Mouse (Mus musculus): ENCODE data around the gene Fmnl2. TPM values are rescaled to one million over a fixed set of nuclear protein-coding genes. Genes with fewer than 3 reads are reported as not detected.
A peak's percentile ranks its signal among the peaks of the same experiment; 100 is the strongest.

The Fmnl2 gene
- polyA plus RNA-seq (2015; fragmentation: Nextera tagmentation; extraction: Ambion mirVana), result 8.6 and 11.0 TPM in 2 replicates

GRCm38 (mm10) chr2:52857611-52858528, at the start of gene Fmnl2:
Fmnl2 (plus strand) TSS chr2:52857860.
- peaks cover 42% of the 10 kb centered on the region for H3K4me1 ChIP-seq (replicated peaks)
- WGBS, result 0% methylated on average over 93 of the region's 114 CpGs
- peak within 1 kb of the TSS; percentile 74 for H3K4me3 ChIP-seq
- no peaks in the 10 kb centered on the region for H3K27me3 ChIP-seq
- H3K36me3 ChIP-seq, result no peaks in the 10 kb centered on the region
- H3K9me3 ChIP-seq, result no peaks in the 10 kb centered on the region
- H3K4me2 ChIP-seq, result peak within 1 kb of the TSS; percentile 87
- peak; percentile 94 for ATAC-seq (ENCODE audit: low FRiP score, low read depth)
- peak within 1 kb of the TSS; percentile 86 for H3K27ac ChIP-seq (replicated peaks)
- H3K9ac ChIP-seq, result peak within 1 kb of the TSS; percentile 85

GRCm38 (mm10) chr2:52809988-52810387, 47.7 kb upstream of the Fmnl2 start:
- no peak for ATAC-seq (ENCODE audit: low FRiP score, low read depth)
- no peaks in the 10 kb centered on the region for H3K9me3 ChIP-seq
- H3K4me2 ChIP-seq, result no peak overlapping the region
- H3K27me3 ChIP-seq, result no peaks in the 10 kb centered on the region
- no peaks in the 10 kb centered on the region for H3K36me3 ChIP-seq
- H3K9ac ChIP-seq, result no peak overlapping the region
- H3K4me1 ChIP-seq (replicated peaks), result no peaks in the 10 kb centered on the region
- WGBS, result 84% methylated on average over 5 of the region's 5 CpGs
- no peak overlapping the region for H3K4me3 ChIP-seq
- no peak overlapping the region for H3K27ac ChIP-seq (replicated peaks)

- 51% methylated on average over 5 of the region's 5 CpGs for WGBS
- H3K27ac ChIP-seq (replicated peaks), result no peak overlapping the region
- H3K27me3 ChIP-seq, result no peaks in the 10 kb centered on the region
- no peaks in the 10 kb centered on the region for H3K4me1 ChIP-seq (replicated peaks)
- no peak overlapping the region for H3K9ac ChIP-seq
- no peaks in the 10 kb centered on the region for H3K36me3 ChIP-seq
- H3K9me3 ChIP-seq, result no peaks in the 10 kb centered on the region
- no peak for ATAC-seq (ENCODE audit: low FRiP score, low read depth)
- H3K4me3 ChIP-seq, result no peak overlapping the region
- no peak overlapping the region for H3K4me2 ChIP-seq
Observed at GRCm38 (mm10) chr2:52811691-52812090, 46.0 kb upstream of the Fmnl2 start.

GRCm38 (mm10) chr2:52817341-52817740, 40.3 kb upstream of the Fmnl2 start:
- no peak for ATAC-seq (ENCODE audit: low FRiP score, low read depth)
- no peak overlapping the region for H3K4me3 ChIP-seq
- 94% methylated on average over 1 of the region's 1 CpGs for WGBS
- H3K4me2 ChIP-seq, result no peak overlapping the region
- H3K4me1 ChIP-seq (replicated peaks), result no peaks in the 10 kb centered on the region
- no peaks in the 10 kb centered on the region for H3K9me3 ChIP-seq
- H3K9ac ChIP-seq, result no peak overlapping the region
- H3K36me3 ChIP-seq, result no peaks in the 10 kb centered on the region
- H3K27ac ChIP-seq (replicated peaks), result no peak overlapping the region
- no peaks in the 10 kb centered on the region for H3K27me3 ChIP-seq

GRCm38 (mm10) chr2:52818944-52819343, 38.7 kb upstream of the Fmnl2 start:
- no peak for ATAC-seq (ENCODE audit: low FRiP score, low read depth)
- Histone ChIP-seq H3K4me1 (replicated peaks) (no peaks in the 10 kb centered on the region), H3K4me3 (no peak overlapping the region), H3K9ac (no peak overlapping the region), H3K4me2 (no peak overlapping the region), H3K27me3 (no peaks in the 10 kb centered on the region), H3K36me3 (no peaks in the 10 kb centered on the region), H3K9me3 (no peaks in the 10 kb centered on the region), H3K27ac (replicated peaks) (no peak overlapping the region)
- WGBS, result 74% methylated on average over 4 of the region's 4 CpGs

GRCm38 (mm10) chr2:52822214-52822613, 35.4 kb upstream of the Fmnl2 start:
- no peak for ATAC-seq (ENCODE audit: low FRiP score, low read depth)
- 90% methylated on average over 2 of the region's 2 CpGs for WGBS
- no peaks in the 10 kb centered on the region for H3K36me3 ChIP-seq
- no peaks in the 10 kb centered on the region for H3K9me3 ChIP-seq
- H3K4me2 ChIP-seq, result no peak overlapping the region
- H3K27me3 ChIP-seq, result no peaks in the 10 kb centered on the region
- no peaks in the 10 kb centered on the region for H3K4me1 ChIP-seq (replicated peaks)
- no peak overlapping the region for H3K27ac ChIP-seq (replicated peaks)
- H3K4me3 ChIP-seq, result no peak overlapping the region
- no peak overlapping the region for H3K9ac ChIP-seq

GRCm38 (mm10) chr2:52828077-52828476, 29.6 kb upstream of the Fmnl2 start:
- Histone ChIP-seq H3K4me2 (no peak overlapping the region), H3K4me3 (no peak overlapping the region), H3K27ac (replicated peaks) (no peak overlapping the region), H3K4me1 (replicated peaks) (no peaks in the 10 kb centered on the region), H3K36me3 (no peaks in the 10 kb centered on the region), H3K9ac (no peak overlapping the region), H3K9me3 (no peaks in the 10 kb centered on the region), H3K27me3 (no peaks in the 10 kb centered on the region)
- 91% methylated on average over 4 of the region's 4 CpGs for WGBS
- no peak for ATAC-seq (ENCODE audit: low FRiP score, low read depth)

- Histone ChIP-seq H3K9me3 (no peaks in the 10 kb centered on the region), H3K4me1 (replicated peaks) (no peaks in the 10 kb centered on the region), H3K4me3 (no peak overlapping the region), H3K36me3 (no peaks in the 10 kb centered on the region), H3K9ac (no peak overlapping the region), H3K27me3 (no peaks in the 10 kb centered on the region), H3K27ac (replicated peaks) (no peak overlapping the region), H3K4me2 (no peak overlapping the region)
- 87% methylated on average over 4 of the region's 4 CpGs for WGBS
- ATAC-seq (ENCODE audit: low FRiP score, low read depth), result no peak
Observed at GRCm38 (mm10) chr2:52830513-52830912, 27.1 kb upstream of the Fmnl2 start.

GRCm38 (mm10) chr2:52831585-52831984, 26.1 kb upstream of the Fmnl2 start:
- ATAC-seq (ENCODE audit: low FRiP score, low read depth), result no peak
- 91% methylated on average over 2 of the region's 2 CpGs for WGBS

GRCm38 (mm10) chr2:52835726-52836125, 21.9 kb upstream of the Fmnl2 start:
- H3K36me3 ChIP-seq, result no peaks in the 10 kb centered on the region
- no peak overlapping the region for H3K4me2 ChIP-seq
- no peak for ATAC-seq (ENCODE audit: low FRiP score, low read depth)
- 75% methylated on average over 3 of the region's 3 CpGs for WGBS
- H3K4me3 ChIP-seq, result no peak overlapping the region
- H3K9ac ChIP-seq, result no peak overlapping the region
- no peaks in the 10 kb centered on the region for H3K27me3 ChIP-seq
- no peak overlapping the region for H3K27ac ChIP-seq (replicated peaks)
- no peaks in the 10 kb centered on the region for H3K4me1 ChIP-seq (replicated peaks)
- H3K9me3 ChIP-seq, result no peaks in the 10 kb centered on the region

More at GRCm38 (mm10) chr2:52831585-52831984, 26.1 kb upstream of the Fmnl2 start:
- H3K36me3 ChIP-seq, result no peaks in the 10 kb centered on the region
- no peaks in the 10 kb centered on the region for H3K27me3 ChIP-seq
- H3K27ac ChIP-seq (replicated peaks), result no peak overlapping the region
- no peak overlapping the region for H3K9ac ChIP-seq
- H3K9me3 ChIP-seq, result no peaks in the 10 kb centered on the region
- no peak overlapping the region for H3K4me3 ChIP-seq
- no peaks in the 10 kb centered on the region for H3K4me1 ChIP-seq (replicated peaks)
- H3K4me2 ChIP-seq, result no peak overlapping the region

- Histone ChIP-seq H3K9me3 (no peaks in the 10 kb centered on the region), H3K36me3 (no peaks in the 10 kb centered on the region), H3K4me1 (replicated peaks) (no peaks in the 10 kb centered on the region), H3K4me3 (no peak overlapping the region), H3K27me3 (no peaks in the 10 kb centered on the region), H3K9ac (no peak overlapping the region), H3K4me2 (no peak overlapping the region), H3K27ac (replicated peaks) (no peak overlapping the region)
- ATAC-seq (ENCODE audit: low FRiP score, low read depth), result no peak
- 63% methylated on average over 4 of the region's 4 CpGs for WGBS
Observed at GRCm38 (mm10) chr2:52839074-52839473, 18.6 kb upstream of the Fmnl2 start.

GRCm38 (mm10) chr2:52839868-52840267, 17.8 kb upstream of the Fmnl2 start:
- no peak overlapping the region for H3K9ac ChIP-seq
- H3K4me3 ChIP-seq, result no peak overlapping the region
- no peaks in the 10 kb centered on the region for H3K36me3 ChIP-seq
- ATAC-seq (ENCODE audit: low FRiP score, low read depth), result no peak
- H3K27me3 ChIP-seq, result no peaks in the 10 kb centered on the region
- H3K4me1 ChIP-seq (replicated peaks), result no peaks in the 10 kb centered on the region
- no peak overlapping the region for H3K27ac ChIP-seq (replicated peaks)
- H3K4me2 ChIP-seq, result no peak overlapping the region
- WGBS, result 65% methylated on average over 3 of the region's 3 CpGs
- no peaks in the 10 kb centered on the region for H3K9me3 ChIP-seq

Data from hindbrain, embryonic 15.5 days (tissue).